Mouse (Mus musculus): Measurements from ENCODE around the gene Dag1. TPM values are rescaled to one million over a fixed set of nuclear protein-coding genes. Genes with fewer than 3 reads are reported as not detected.
"Not testable (repeated sequence)": the region's sequence is repeated elsewhere in the genome, so short reads cannot be mapped to it uniquely, and the experiment has no call there.

Dag1 gene
- polyA plus RNA-seq, 1 experiment from 2014 or later = 58.6 TPM

- ATAC-seq (ENCODE audit: low read depth) = no peak
Measured at GRCm38 (mm10) chr9:108278697-108279450, 15.1 kb upstream of the Dag1 start.

GRCm38 (mm10) chr9:108275331-108275659 lies 11.5 kb upstream of the Dag1 start:
- H3K9ac ChIP-seq (replicated peaks; ENCODE audit: low read depth, low read length) = no peak overlapping the region
- no peak overlapping the region for H3K4me3 ChIP-seq (ENCODE audit: low read depth, low read length)
- H3K36me3 ChIP-seq (ENCODE audit: control insufficient read depth, insufficient read depth, low read length) = no peaks in the 10 kb centered on the region
- ATAC-seq (ENCODE audit: low read depth) = no peak
- H3K4me2 ChIP-seq (ENCODE audit: low read depth, low read length) = no peak overlapping the region
- no peak overlapping the region for H3K27ac ChIP-seq (ENCODE audit: low read depth, low read length)
- no peaks in the 10 kb centered on the region for H3K9me3 ChIP-seq (ENCODE audit: control insufficient read depth, low read length)
- 74% methylated on average over 6 of the region's 6 CpGs for WGBS
- no peaks in the 10 kb centered on the region for H3K4me1 ChIP-seq (ENCODE audit: control insufficient read depth, insufficient read depth, low read length)
- H3K27me3 ChIP-seq (ENCODE audit: control insufficient read depth, insufficient read depth, low read length) = no peaks in the 10 kb centered on the region

More at GRCm38 (mm10) chr9:108278697-108279450, 15.1 kb upstream of the Dag1 start:
- Histone ChIP-seq H3K27ac (ENCODE audit: low read depth, low read length) (no peak overlapping the region), H3K9ac (replicated peaks; ENCODE audit: low read depth, low read length) (no peak overlapping the region), H3K9me3 (ENCODE audit: control insufficient read depth, low read length) (no peaks in the 10 kb centered on the region), H3K4me3 (ENCODE audit: low read depth, low read length) (no peak overlapping the region), H3K4me2 (ENCODE audit: low read depth, low read length) (no peak overlapping the region), H3K36me3 (ENCODE audit: control insufficient read depth, insufficient read depth, low read length) (no peaks in the 10 kb centered on the region), H3K4me1 (ENCODE audit: control insufficient read depth, insufficient read depth, low read length) (no peaks in the 10 kb centered on the region), H3K27me3 (ENCODE audit: control insufficient read depth, insufficient read depth, low read length) (no peaks in the 10 kb centered on the region)
- WGBS = 71% methylated on average over 10 of the region's 10 CpGs

- 76% methylated on average over 5 of the region's 5 CpGs for WGBS
- Histone ChIP-seq H3K4me1 (ENCODE audit: control insufficient read depth, insufficient read depth, low read length) (no peaks in the 10 kb centered on the region), H3K4me2 (ENCODE audit: low read depth, low read length) (no peak overlapping the region), H3K4me3 (ENCODE audit: low read depth, low read length) (no peak overlapping the region), H3K27ac (ENCODE audit: low read depth, low read length) (no peak overlapping the region), H3K9me3 (ENCODE audit: control insufficient read depth, low read length) (no peaks in the 10 kb centered on the region), H3K9ac (replicated peaks; ENCODE audit: low read depth, low read length) (no peak overlapping the region), H3K36me3 (ENCODE audit: control insufficient read depth, insufficient read depth, low read length) (no peaks in the 10 kb centered on the region), H3K27me3 (ENCODE audit: control insufficient read depth, insufficient read depth, low read length) (no peaks in the 10 kb centered on the region)
- ATAC-seq (ENCODE audit: low read depth) = no peak
Measured at GRCm38 (mm10) chr9:108274476-108275330, 10.9 kb upstream of the Dag1 start.

- Histone ChIP-seq H3K27ac (ENCODE audit: low read depth, low read length) (no peak overlapping the region), H3K4me3 (ENCODE audit: low read depth, low read length) (no peak overlapping the region), H3K27me3 (ENCODE audit: control insufficient read depth, insufficient read depth, low read length) (no peaks in the 10 kb centered on the region), H3K9ac (replicated peaks; ENCODE audit: low read depth, low read length) (no peak overlapping the region), H3K4me2 (ENCODE audit: low read depth, low read length) (no peak overlapping the region), H3K36me3 (ENCODE audit: control insufficient read depth, insufficient read depth, low read length) (no peaks in the 10 kb centered on the region), H3K9me3 (ENCODE audit: control insufficient read depth, low read length) (no peaks in the 10 kb centered on the region), H3K4me1 (ENCODE audit: control insufficient read depth, insufficient read depth, low read length) (no peaks in the 10 kb centered on the region)
- 70% methylated on average over 4 of the region's 4 CpGs for WGBS
- ATAC-seq (ENCODE audit: low read depth) = no peak
Measured at GRCm38 (mm10) chr9:108273485-108273884, 9.7 kb upstream of the Dag1 start.

- Histone ChIP-seq H3K4me3 (ENCODE audit: low read depth, low read length) (no peak overlapping the region), H3K9me3 (ENCODE audit: control insufficient read depth, low read length) (no peaks in the 10 kb centered on the region), H3K4me1 (ENCODE audit: control insufficient read depth, insufficient read depth, low read length) (no peaks in the 10 kb centered on the region), H3K4me2 (ENCODE audit: low read depth, low read length) (no peak overlapping the region), H3K9ac (replicated peaks; ENCODE audit: low read depth, low read length) (no peak overlapping the region), H3K27ac (ENCODE audit: low read depth, low read length) (no peak overlapping the region), H3K36me3 (ENCODE audit: control insufficient read depth, insufficient read depth, low read length) (no peaks in the 10 kb centered on the region), H3K27me3 (ENCODE audit: control insufficient read depth, insufficient read depth, low read length) (no peaks in the 10 kb centered on the region)
- ATAC-seq (ENCODE audit: low read depth) = no peak
- 76% methylated on average over 5 of the region's 5 CpGs for WGBS
Measured at GRCm38 (mm10) chr9:108272691-108273090, 8.9 kb upstream of the Dag1 start.

- no peak overlapping the region for H3K9ac ChIP-seq (replicated peaks; ENCODE audit: low read depth, low read length)
- H3K4me3 ChIP-seq (ENCODE audit: low read depth, low read length) = no peak overlapping the region
- 51% methylated on average over 2 of the region's 2 CpGs for WGBS
- no peaks in the 10 kb centered on the region for H3K27me3 ChIP-seq (ENCODE audit: control insufficient read depth, insufficient read depth, low read length)
- no peak for ATAC-seq (ENCODE audit: low read depth)
- no peaks in the 10 kb centered on the region for H3K36me3 ChIP-seq (ENCODE audit: control insufficient read depth, insufficient read depth, low read length)
- H3K4me2 ChIP-seq (ENCODE audit: low read depth, low read length) = no peak overlapping the region
- H3K27ac ChIP-seq (ENCODE audit: low read depth, low read length) = no peak overlapping the region
- H3K4me1 ChIP-seq (ENCODE audit: control insufficient read depth, insufficient read depth, low read length) = no peaks in the 10 kb centered on the region
- no peaks in the 10 kb centered on the region for H3K9me3 ChIP-seq (ENCODE audit: control insufficient read depth, low read length)
Measured at GRCm38 (mm10) chr9:108271941-108272340, 8.2 kb upstream of the Dag1 start.

- not testable (repeated sequence) for H3K9ac ChIP-seq (replicated peaks; ENCODE audit: low read depth, low read length); H3K36me3 ChIP-seq (ENCODE audit: control insufficient read depth, insufficient read depth, low read length)
- WGBS = 85% methylated on average over 6 of the region's 7 CpGs
Measured at GRCm38 (mm10) chr9:108268701-108269100, 4.9 kb upstream of the Dag1 start.

GRCm38 (mm10) chr9:108267691-108268090 lies 3.9 kb upstream of the Dag1 start:
- peaks cover 6% of the 10 kb centered on the region for H3K4me1 ChIP-seq (ENCODE audit: control insufficient read depth, insufficient read depth, low read length)
- WGBS = 83% methylated on average over 7 of the region's 7 CpGs
- no peaks in the 10 kb centered on the region for H3K27me3 ChIP-seq (ENCODE audit: control insufficient read depth, insufficient read depth, low read length)
- no peak overlapping the region for H3K4me3 ChIP-seq (ENCODE audit: low read depth, low read length)
- no peaks in the 10 kb centered on the region for H3K9me3 ChIP-seq (ENCODE audit: control insufficient read depth, low read length)
- H3K4me2 ChIP-seq (ENCODE audit: low read depth, low read length) = no peak overlapping the region
- no peak overlapping the region for H3K9ac ChIP-seq (replicated peaks; ENCODE audit: low read depth, low read length)
- no peak for ATAC-seq (ENCODE audit: low read depth)
- no peaks in the 10 kb centered on the region for H3K36me3 ChIP-seq (ENCODE audit: control insufficient read depth, insufficient read depth, low read length)
- H3K27ac ChIP-seq (ENCODE audit: low read depth, low read length) = no peak overlapping the region

More at GRCm38 (mm10) chr9:108268701-108269100, 4.9 kb upstream of the Dag1 start:
- ATAC-seq (ENCODE audit: low read depth); H3K4me1 ChIP-seq (ENCODE audit: control insufficient read depth, insufficient read depth, low read length); H3K27me3 ChIP-seq (ENCODE audit: control insufficient read depth, insufficient read depth, low read length); H3K9me3 ChIP-seq (ENCODE audit: control insufficient read depth, low read length); H3K4me2 ChIP-seq (ENCODE audit: low read depth, low read length); H3K27ac ChIP-seq (ENCODE audit: low read depth, low read length); H3K4me3 ChIP-seq (ENCODE audit: low read depth, low read length): not testable (repeated sequence)

GRCm38 (mm10) chr9:108266261-108266935 lies 2.6 kb upstream of the Dag1 start:
- Histone ChIP-seq H3K27me3 (ENCODE audit: control insufficient read depth, insufficient read depth, low read length) (no peaks in the 10 kb centered on the region), H3K9ac (replicated peaks; ENCODE audit: low read depth, low read length) (no peak overlapping the region), H3K4me1 (ENCODE audit: control insufficient read depth, insufficient read depth, low read length) (peaks cover 19% of the 10 kb centered on the region), H3K27ac (ENCODE audit: low read depth, low read length) (no peak overlapping the region), H3K4me3 (ENCODE audit: low read depth, low read length) (no peak overlapping the region), H3K4me2 (ENCODE audit: low read depth, low read length) (no peak overlapping the region), H3K36me3 (ENCODE audit: control insufficient read depth, insufficient read depth, low read length) (no peaks in the 10 kb centered on the region), H3K9me3 (ENCODE audit: control insufficient read depth, low read length) (no peaks in the 10 kb centered on the region)
- no peak for ATAC-seq (ENCODE audit: low read depth)
- WGBS = 76% methylated on average over 10 of the region's 10 CpGs
